Mouse (Mus musculus) thymus, adult 2 months (tissue): ENCODE data around the gene Tril.

ENCODE experiments used
- CTCF ChIP-seq: fragments of 200-500 bp; IDR thresholded peaks from 2 replicates; pipeline ENCODE4 v1.5.1; 2012; ENCODE audit warnings: mild to moderate bottlenecking, control low read depth, low read length, moderate library complexity, borderline replicate concordance; ENCODE audit not compliant: control insufficient read depth, poor library complexity, insufficient read depth; ENCODE audit errors: extremely low read depth
- POLR2A ChIP-seq: fragments of 200-500 bp; IDR thresholded peaks from 2 replicates; pipeline ENCODE4 v1.6.1; 2012; ENCODE audit warnings: mild to moderate bottlenecking, low read length, control low read depth, moderate library complexity; ENCODE audit not compliant: control insufficient read depth, poor library complexity, insufficient read depth; ENCODE audit errors: extremely low read depth

GRCm38 (mm10) chr6:53814214-53814613 is 6.4 kb downstream of the Tril start:
- TF ChIP-seq CTCF (no peak), POLR2A (no peak)
